Mouse (Mus musculus) neural tube, embryonic 12.5 days (tissue): ENCODE measurements around the gene Hoxc5. TPM values are rescaled to one million over a fixed set of nuclear protein-coding genes. Genes with fewer than 3 reads are reported as not detected.

Experiments used
- ATAC-seq: fragments of 200-750 bp; cut with Nextera tagmentation; 2 replicates; pipeline ENCODE4 v1.8.0; 2017; ENCODE audit warnings: low read depth, mild to moderate bottlenecking, moderate TSS enrichment, moderate library complexity; ENCODE audit not compliant: low FRiP score
- H3K27ac ChIP-seq: fragments of 300-500 bp; sonication (generic); 2 replicates; pipeline ENCODE4 v1.5.1; 2016
- H3K27me3 ChIP-seq: fragments of 300-500 bp; sonication (generic); replicated peaks from 2 replicates; pipeline ENCODE4 v1.6.1; 2016; ENCODE audit warnings: mild to moderate bottlenecking
- H3K36me3 ChIP-seq: fragments of 300-500 bp; sonication (generic); 2 replicates; pipeline ENCODE4 v1.6.1; 2016; ENCODE audit warnings: mild to moderate bottlenecking
- H3K4me1 ChIP-seq: fragments of 300-500 bp; sonication (generic); 2 replicates; pipeline ENCODE4 v1.6.1; 2016
- H3K4me2 ChIP-seq: fragments of 300-500 bp; sonication (generic); replicated peaks from 2 replicates; pipeline ENCODE4 v1.6.1; 2016; ENCODE audit warnings: mild to moderate bottlenecking
- H3K4me3 ChIP-seq: fragments of 300-500 bp; sonication (generic); 2 replicates; pipeline ENCODE4 v1.5.1; 2016
- H3K9ac ChIP-seq: fragments of 300-500 bp; sonication (generic); 2 replicates; pipeline ENCODE4 v1.6.1; 2016; ENCODE audit warnings: mild to moderate bottlenecking
- H3K9me3 ChIP-seq: fragments of 300-500 bp; sonication (generic); 2 replicates; pipeline ENCODE4 v1.6.1; 2016; ENCODE audit warnings: mild to moderate bottlenecking
- WGBS: fragments of 180-500 bp; shearing (Covaris S2); methylation state at CpG from one replicate; pipeline ENCODE4 v1.1.7; 2016; 5-methylcytosine and 5-hydroxymethylcytosine counted together
- polyA plus RNA-seq: library from polyadenylated mRNA; unstranded; fragments of >200 nt; fragmentation: Nextera tagmentation; extraction: Ambion mirVana; gene quantifications from 2 replicates; pipeline ENCODE4 v1.2.1, GENCODE M21; 2016

Gene Hoxc5
- polyA plus RNA-seq, 1 experiment from 2014 or later = 32.1 TPM

- Histone ChIP-seq H3K9ac (peak overlapping the region; percentile 64), H3K4me1 (peaks cover 8% of the 10 kb centered on the region), H3K9me3 (no peaks in the 10 kb centered on the region), H3K36me3 (no peaks in the 10 kb centered on the region), H3K27me3 (peaks cover 85% of the 10 kb centered on the region), H3K27ac (peak overlapping the region; percentile 15; the same call in 1 of the 2 replicates), H3K4me3 (peak overlapping the region; percentile 56), H3K4me2 (peak overlapping the region; percentile 86)
- ATAC-seq = no peak
- 1% methylated on average over 28 of the region's 28 CpGs for WGBS
These were observed 3.3 kb upstream of the Hoxc5 start for GRCm38 (mm10) chr15:102963671-102964640.

- peak overlapping the region; percentile 86 for H3K4me2 ChIP-seq
- no peaks in the 10 kb centered on the region for H3K9me3 ChIP-seq
- H3K27me3 ChIP-seq = peaks cover 83% of the 10 kb centered on the region
- no peak for ATAC-seq
- H3K36me3 ChIP-seq = no peaks in the 10 kb centered on the region
- peaks cover 8% of the 10 kb centered on the region for H3K4me1 ChIP-seq
- H3K9ac ChIP-seq = peak overlapping the region; percentile 64
- WGBS = 3% methylated on average over 26 of the region's 26 CpGs
- H3K27ac ChIP-seq = peak overlapping the region; percentile 64; the same call in 1 of the 2 replicates
- H3K4me3 ChIP-seq = peak overlapping the region; percentile 56
These were observed 2.0 kb upstream of the Hoxc5 start for GRCm38 (mm10) chr15:102965003-102965891.

- H3K36me3 ChIP-seq = no peaks in the 10 kb centered on the region
- peak overlapping the region; percentile 100 for H3K9ac ChIP-seq
- ATAC-seq = peak; percentile 84
- no peaks in the 10 kb centered on the region for H3K9me3 ChIP-seq
- peak overlapping the region; percentile 86 for H3K4me2 ChIP-seq
- H3K4me1 ChIP-seq = peaks cover 8% of the 10 kb centered on the region
- WGBS = 2% methylated on average over 30 of the region's 30 CpGs
- peaks cover 81% of the 10 kb centered on the region for H3K27me3 ChIP-seq
- H3K4me3 ChIP-seq = peak overlapping the region; percentile 56
- peak overlapping the region; percentile 64 for H3K27ac ChIP-seq
These were observed 1.1 kb upstream of the Hoxc5 start for GRCm38 (mm10) chr15:102965892-102966775.

- Histone ChIP-seq H3K9me3 (no peaks in the 10 kb centered on the region), H3K4me2 (peak within 1 kb of the TSS; percentile 86), H3K4me1 (peaks cover 8% of the 10 kb centered on the region), H3K9ac (peak within 1 kb of the TSS; percentile 100), H3K4me3 (peak within 1 kb of the TSS; percentile 56), H3K36me3 (no peaks in the 10 kb centered on the region), H3K27ac (peak within 1 kb of the TSS; percentile 64), H3K27me3 (peaks cover 74% of the 10 kb centered on the region)
- ATAC-seq = peak; percentile 64
- WGBS = 3% methylated on average over 27 of the region's 27 CpGs
These were observed 399 bp upstream of the Hoxc5 start, which contains the start of gene Hoxc10 for GRCm38 (mm10) chr15:102966776-102967311. Gene Hoxc10, plus strand, starts transcription at chr15:102966796.

- Histone ChIP-seq H3K4me1 (peaks cover 8% of the 10 kb centered on the region), H3K36me3 (no peaks in the 10 kb centered on the region), H3K27ac (peak overlapping the region; percentile 64), H3K9ac (peak overlapping the region; percentile 100), H3K27me3 (peaks cover 74% of the 10 kb centered on the region), H3K4me3 (peak overlapping the region; percentile 56), H3K4me2 (peak overlapping the region; percentile 86), H3K9me3 (no peaks in the 10 kb centered on the region)
- under 1% methylated on average over 34 of the region's 34 CpGs for WGBS
- no peak for ATAC-seq
These were observed 511 bp downstream of the Hoxc5 start for GRCm38 (mm10) chr15:102967511-102968397.

- peak overlapping the region; percentile 86 for H3K4me2 ChIP-seq
- H3K4me1 ChIP-seq = peaks cover 8% of the 10 kb centered on the region
- WGBS = 26% methylated on average over 1 of the region's 1 CpGs
- ATAC-seq = no peak
- no peaks in the 10 kb centered on the region for H3K36me3 ChIP-seq
- H3K27ac ChIP-seq = no peak overlapping the region
- H3K27me3 ChIP-seq = peaks cover 75% of the 10 kb centered on the region
- H3K9ac ChIP-seq = peak overlapping the region; percentile 100
- peak overlapping the region; percentile 38 for H3K4me3 ChIP-seq
- no peaks in the 10 kb centered on the region for H3K9me3 ChIP-seq
These were observed 2.1 kb downstream of the Hoxc5 start for GRCm38 (mm10) chr15:102969296-102969695.

- Histone ChIP-seq H3K27me3 (peaks cover 71% of the 10 kb centered on the region), H3K9ac (peak overlapping the region; percentile 100), H3K4me1 (peaks cover 8% of the 10 kb centered on the region), H3K36me3 (no peaks in the 10 kb centered on the region), H3K27ac (peak overlapping the region; percentile 57; the same call in 1 of the 2 replicates), H3K9me3 (no peaks in the 10 kb centered on the region), H3K4me3 (peak overlapping the region; percentile 28), H3K4me2 (peak overlapping the region; percentile 86)
- 2% methylated on average over 12 of the region's 12 CpGs for WGBS
- no peak for ATAC-seq
These were observed 3.5 kb downstream of the Hoxc5 start for GRCm38 (mm10) chr15:102970740-102971139.

- Histone ChIP-seq H3K4me1 (peaks cover 4% of the 10 kb centered on the region; the same call in 1 of the 2 replicates), H3K4me3 (peak overlapping the region; percentile 92), H3K9ac (peak overlapping the region; percentile 100), H3K36me3 (no peaks in the 10 kb centered on the region), H3K27me3 (peaks cover 59% of the 10 kb centered on the region), H3K4me2 (peak overlapping the region; percentile 86), H3K9me3 (no peaks in the 10 kb centered on the region), H3K27ac (peak overlapping the region; percentile 63)
- WGBS = 1% methylated on average over 21 of the region's 21 CpGs
- no peak for ATAC-seq
These were observed 5.0 kb downstream of the Hoxc5 start for GRCm38 (mm10) chr15:102972254-102972653.

GRCm38 (mm10) chr15:102972753-102973152 lies 5.5 kb downstream of the Hoxc5 start:
- H3K9ac ChIP-seq = peak overlapping the region; percentile 100
- WGBS = 2% methylated on average over 6 of the region's 6 CpGs

GRCm38 (mm10) chr15:102975034-102975433 lies 7.8 kb downstream of the Hoxc5 start:
- H3K9me3 ChIP-seq = no peaks in the 10 kb centered on the region
- peaks cover 8% of the 10 kb centered on the region for H3K4me1 ChIP-seq
- no peaks in the 10 kb centered on the region for H3K36me3 ChIP-seq
- peak overlapping the region; percentile 86 for H3K4me2 ChIP-seq
- 2% methylated on average over 7 of the region's 7 CpGs for WGBS
- no peak for ATAC-seq
- H3K4me3 ChIP-seq = peak overlapping the region; percentile 92
- peak overlapping the region; percentile 53; the same call in 1 of the 2 replicates for H3K27ac ChIP-seq
- H3K27me3 ChIP-seq = peaks cover 59% of the 10 kb centered on the region
- peak overlapping the region; percentile 100 for H3K9ac ChIP-seq

More at GRCm38 (mm10) chr15:102972753-102973152, 5.5 kb downstream of the Hoxc5 start:
- Histone ChIP-seq H3K4me1 (peaks cover 2% of the 10 kb centered on the region; the same call in 1 of the 2 replicates), H3K36me3 (no peaks in the 10 kb centered on the region), H3K27me3 (peaks cover 58% of the 10 kb centered on the region), H3K4me3 (peak overlapping the region; percentile 92), H3K4me2 (peak overlapping the region; percentile 86), H3K9me3 (no peaks in the 10 kb centered on the region), H3K27ac (peak overlapping the region; percentile 63)
- ATAC-seq = no peak
